Mouse (Mus musculus) heart, embryonic 13.5 days (tissue): ENCODE measurements around the gene Spocd1. TPM values are rescaled to one million over a fixed set of nuclear protein-coding genes. Genes with fewer than 3 reads are reported as not detected.
"Not testable (repeated sequence)": the region's sequence is repeated elsewhere in the genome, so short reads cannot be mapped to it uniquely, and the experiment has no call there.

Source experiments
- ATAC-seq: fragments of 200-750 bp; cut with Nextera tagmentation; 2 replicates; pipeline ENCODE4 v1.8.0; 2017; ENCODE audit warnings: moderate TSS enrichment; ENCODE audit not compliant: insufficient number of reproducible peaks, low FRiP score, low TSS enrichment; ENCODE audit errors: extremely low read depth
- H3K27ac ChIP-seq: fragments of 300-500 bp; sonication (generic); replicated peaks from 2 replicates; pipeline ENCODE4 v1.5.1; 2015; ENCODE audit warnings: moderate library complexity, mild to moderate bottlenecking, inconsistent platforms
- H3K27me3 ChIP-seq: fragments of 300-500 bp; sonication (generic); replicated peaks from 2 replicates; pipeline ENCODE4 v1.6.1; 2015; ENCODE audit warnings: mild to moderate bottlenecking, inconsistent platforms
- H3K36me3 ChIP-seq: fragments of 300-500 bp; sonication (generic); 2 replicates; pipeline ENCODE4 v1.6.1; 2015; ENCODE audit warnings: mild to moderate bottlenecking, inconsistent platforms
- H3K4me1 ChIP-seq: fragments of 300-500 bp; sonication (generic); 2 replicates; pipeline ENCODE4 v1.6.1; 2015; ENCODE audit warnings: inconsistent platforms
- H3K4me2 ChIP-seq: fragments of 300-500 bp; sonication (generic); 2 replicates; pipeline ENCODE4 v1.6.1; 2015; ENCODE audit warnings: inconsistent platforms, mild to moderate bottlenecking, moderate library complexity
- H3K4me3 ChIP-seq: fragments of 300-500 bp; sonication (generic); 2 replicates; pipeline ENCODE4 v1.5.1; 2015; ENCODE audit warnings: moderate library complexity, mild to moderate bottlenecking, inconsistent platforms
- H3K9ac ChIP-seq: fragments of 300-500 bp; sonication (generic); 2 replicates; pipeline ENCODE4 v1.6.1; 2015; ENCODE audit warnings: inconsistent platforms, mild to moderate bottlenecking, moderate library complexity
- H3K9me3 ChIP-seq: fragments of 300-500 bp; sonication (generic); 2 replicates; pipeline ENCODE4 v1.6.1; 2016; ENCODE audit warnings: inconsistent platforms
- WGBS: fragments of 180-500 bp; shearing (Covaris S2); methylation state at CpG from one replicate; pipeline ENCODE4 v1.1.7; 2015; ENCODE audit warnings: mixed read lengths; 5-methylcytosine and 5-hydroxymethylcytosine counted together
- polyA plus RNA-seq: library from polyadenylated mRNA; unstranded; fragments of >200 nt; fragmentation: Nextera tagmentation; extraction: Ambion mirVana; gene quantifications from 2 replicates; pipeline ENCODE4 v1.2.1, GENCODE M21; 2015

Gene Spocd1
- 0.19 and 0.34 TPM in 2 replicates for polyA plus RNA-seq

DNA sequence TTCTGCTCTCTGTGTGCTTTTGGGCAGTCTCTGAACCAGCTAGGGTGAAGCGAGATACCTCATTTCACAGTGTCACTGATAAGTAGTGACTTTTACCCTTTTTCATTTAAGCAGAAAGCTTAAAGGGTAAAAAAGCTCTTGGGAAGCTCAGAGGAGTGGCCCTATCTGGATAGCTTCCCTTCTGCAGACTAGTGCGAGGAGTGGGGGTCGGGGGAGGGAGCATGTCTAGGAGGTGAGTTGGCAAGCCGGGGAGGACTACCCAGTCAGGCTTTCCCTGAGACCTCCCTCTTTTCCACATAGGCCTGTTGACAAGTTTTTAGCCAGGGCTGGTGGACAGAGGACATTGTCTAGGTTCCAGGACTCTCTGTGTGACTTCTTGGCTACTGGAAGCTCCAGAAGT lies at the start of gene Spocd1:
Gene Spocd1 (plus strand): TSS at position 301 of the 400 bp plus-strand sequence.
- Histone ChIP-seq H3K4me1 (peaks cover 44% of the 10 kb centered on the region), H3K9ac (peak within 1 kb of the TSS; percentile 61), H3K27me3 (no peaks in the 10 kb centered on the region), H3K9me3 (0 out of 2 replicates have a peak, but pooled peaks cover 4% of the 10 kb centered on the region), H3K27ac (peak within 1 kb of the TSS; percentile 54), H3K4me2 (peak within 1 kb of the TSS; percentile 61), H3K36me3 (no peaks in the 10 kb centered on the region), H3K4me3 (peak within 1 kb of the TSS; percentile 33; the same call in 1 of the 2 replicates)
- ATAC-seq, result no peak
- WGBS, result 22% methylated on average over 4 of the region's 4 CpGs

DNA sequence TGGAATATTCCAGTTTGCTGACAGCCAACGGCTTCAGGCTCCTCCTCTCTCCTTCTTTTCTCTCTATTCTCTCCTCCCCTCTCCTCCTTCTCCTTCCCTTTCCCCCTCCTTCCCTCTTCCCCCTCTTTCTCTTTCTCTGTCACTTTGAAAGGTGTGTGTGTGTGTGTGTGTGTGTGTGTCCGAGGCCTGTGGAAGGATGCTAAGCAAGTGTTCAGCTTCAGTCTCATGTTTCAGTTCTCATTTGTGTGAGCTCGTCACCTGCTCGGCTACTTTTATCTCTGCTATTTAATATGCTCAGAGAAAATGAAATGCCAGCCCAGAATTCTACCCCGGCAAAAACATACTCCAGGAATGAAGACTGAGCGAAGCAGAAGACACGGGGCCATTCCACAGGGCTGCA lies 48.4 kb upstream of the Spocd1 start:
- Histone ChIP-seq H3K27me3 (no peaks in the 10 kb centered on the region), H3K36me3 (no peaks in the 10 kb centered on the region), H3K4me3 (no peak overlapping the region), H3K9ac (no peak overlapping the region), H3K27ac (no peak overlapping the region), H3K9me3 (no peaks in the 10 kb centered on the region), H3K4me1 (peaks cover 53% of the 10 kb centered on the region), H3K4me2 (no peak overlapping the region)
- no peak for ATAC-seq
- WGBS, result 76% methylated on average over 7 of the region's 7 CpGs

DNA sequence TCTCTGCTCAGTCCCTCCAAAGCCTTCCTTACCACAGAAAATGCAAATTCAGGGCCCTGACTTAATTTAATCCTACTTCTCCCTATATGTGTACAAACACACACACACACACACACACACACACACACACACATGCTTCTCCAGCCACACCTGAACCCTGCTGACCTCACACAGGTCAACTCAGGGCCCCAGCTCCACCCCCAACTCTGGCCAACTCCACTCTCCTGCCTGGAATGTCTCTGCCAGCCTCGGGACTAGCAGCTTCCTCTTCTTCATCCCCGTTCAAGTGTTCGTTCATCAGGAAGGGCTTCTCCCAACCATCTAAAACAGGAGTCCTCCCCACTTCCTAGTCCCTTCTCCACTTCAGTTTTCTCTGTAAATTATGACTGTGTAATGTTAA lies 47.4 kb upstream of the Spocd1 start:
- H3K4me2 ChIP-seq, result peak overlapping the region; percentile 50; the same call in 1 of the 2 replicates
- H3K9me3 ChIP-seq, result no peaks in the 10 kb centered on the region
- WGBS, result 16% methylated on average over 3 of the region's 3 CpGs

DNA sequence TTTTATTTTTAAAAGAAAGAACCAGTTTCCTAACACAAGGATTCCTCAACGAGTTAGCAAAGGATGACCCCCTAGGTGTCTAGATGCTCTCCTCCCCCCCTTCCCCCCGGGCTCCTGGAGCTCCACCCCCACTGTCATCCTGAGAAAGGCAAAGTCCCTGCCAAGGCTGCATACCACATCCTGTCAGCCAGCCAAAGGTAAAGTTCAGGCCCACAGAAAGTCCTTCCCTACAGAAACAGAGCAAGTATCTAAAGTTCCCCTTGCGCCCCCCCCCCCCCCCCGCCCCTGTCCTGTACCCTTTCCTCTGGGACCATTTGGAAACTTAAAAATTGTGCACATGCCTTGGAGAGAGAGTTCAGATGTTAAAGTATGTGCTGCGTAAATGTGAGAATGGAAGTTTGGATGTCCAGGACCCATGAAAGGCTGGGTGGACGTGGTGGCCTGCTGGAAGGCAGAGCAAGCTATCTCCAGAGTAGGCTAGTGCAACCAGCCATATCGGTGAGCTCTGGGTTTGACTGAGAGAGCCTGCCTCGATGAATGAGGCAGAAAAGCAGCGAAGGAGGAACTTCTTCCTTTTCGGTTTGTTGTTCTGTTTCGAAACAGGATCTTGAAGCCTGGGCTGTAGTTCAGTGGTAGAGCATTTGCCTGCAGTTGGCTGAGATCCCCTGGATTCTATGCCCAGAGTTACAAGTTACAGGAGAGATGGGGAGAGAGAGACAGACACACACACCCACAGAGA lies 46.3 kb upstream of the Spocd1 start:
- WGBS, result 30% methylated on average over 11 of the region's 11 CpGs
- no peak for ATAC-seq
- Histone ChIP-seq H3K36me3 (no peaks in the 10 kb centered on the region), H3K4me2 (peak overlapping the region; percentile 50), H3K4me1 (peaks cover 35% of the 10 kb centered on the region), H3K9me3 (no peaks in the 10 kb centered on the region), H3K27ac (peak overlapping the region; percentile 81), H3K27me3 (no peaks in the 10 kb centered on the region), H3K9ac (peak overlapping the region; percentile 68), H3K4me3 (peak overlapping the region; percentile 18)

More for the DNA sequence above, 47.4 kb upstream of the Spocd1 start:
- Histone ChIP-seq H3K4me3 (no peak overlapping the region), H3K27me3 (no peaks in the 10 kb centered on the region), H3K27ac (peak overlapping the region; percentile 81), H3K36me3 (no peaks in the 10 kb centered on the region), H3K4me1 (peaks cover 45% of the 10 kb centered on the region), H3K9ac (peak overlapping the region; percentile 14; the same call in 1 of the 2 replicates)
- no peak for ATAC-seq

DNA sequence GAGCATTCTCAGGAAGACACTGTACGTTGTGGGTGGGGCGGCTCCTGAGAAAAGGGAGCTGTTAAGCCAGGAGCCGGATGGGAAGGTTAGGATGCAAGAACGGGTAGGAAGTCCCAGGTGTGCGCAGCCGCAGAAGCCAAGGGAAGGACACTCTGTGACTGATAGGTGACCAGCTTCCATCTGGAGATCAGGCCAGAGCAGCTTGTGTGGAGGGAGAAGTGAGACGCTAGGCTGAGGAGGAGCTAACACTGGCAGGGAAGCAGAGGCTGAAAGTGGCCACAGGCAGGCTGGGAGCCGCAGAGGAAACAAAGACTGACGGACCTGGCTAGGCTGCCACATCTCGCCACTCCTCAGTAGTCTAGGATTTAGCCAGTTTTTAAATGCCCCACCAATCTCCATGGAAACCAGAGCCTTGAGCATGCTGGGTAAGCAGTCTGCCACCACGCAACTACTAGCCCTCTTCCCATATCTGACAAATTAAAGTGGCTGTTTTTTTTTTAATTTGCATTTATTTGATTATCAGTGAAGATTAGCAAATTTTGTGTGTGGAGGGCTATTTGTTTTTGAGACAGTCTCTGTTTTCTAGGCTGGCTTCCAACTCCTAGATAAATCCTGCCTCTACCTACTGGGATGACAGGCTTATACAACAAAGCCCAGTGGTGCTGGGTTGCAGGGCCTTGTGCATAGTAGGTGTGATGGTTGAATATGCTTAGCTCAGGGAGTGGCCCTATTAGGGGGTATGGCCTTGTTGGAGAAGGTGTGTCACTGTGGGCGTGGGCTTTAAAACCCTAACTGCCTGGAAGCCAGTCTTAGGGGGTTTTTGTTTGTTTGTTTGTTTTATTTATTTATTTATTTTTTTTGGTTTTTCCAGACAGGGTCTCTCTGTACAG lies 44.8 kb upstream of the Spocd1 start:
- ATAC-seq, result no peak
- no peak overlapping the region for H3K4me3 ChIP-seq

DNA sequence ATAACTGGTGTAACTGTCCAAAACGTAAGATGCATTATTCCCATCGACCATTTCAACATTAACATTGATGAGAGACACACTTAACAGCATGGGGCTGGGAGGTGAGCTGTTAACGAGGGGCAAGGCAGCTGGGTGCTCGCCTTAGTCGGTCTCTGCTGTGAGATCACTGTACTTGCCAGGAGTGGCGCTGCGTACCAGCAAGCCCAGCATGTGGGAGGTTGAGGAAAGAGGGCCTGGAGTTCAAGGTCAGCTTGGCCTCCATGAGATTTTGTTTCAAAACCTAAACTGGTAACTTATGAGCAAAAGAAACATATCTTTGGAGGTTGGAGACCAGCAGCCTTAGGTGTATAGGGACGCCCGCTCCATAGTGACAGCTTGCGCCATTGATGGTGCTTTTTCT lies 39.4 kb upstream of the Spocd1 start:
- no peaks in the 10 kb centered on the region for H3K4me1 ChIP-seq
- H3K9ac ChIP-seq, result no peak overlapping the region
- WGBS, result 78% methylated on average over 10 of the region's 10 CpGs
- no peaks in the 10 kb centered on the region for H3K27me3 ChIP-seq
- H3K27ac ChIP-seq, result no peak overlapping the region
- H3K4me3 ChIP-seq, result no peak overlapping the region
- H3K9me3 ChIP-seq, result no peaks in the 10 kb centered on the region
- H3K36me3 ChIP-seq, result no peaks in the 10 kb centered on the region
- ATAC-seq, result no peak
- H3K4me2 ChIP-seq, result no peak overlapping the region

More for the DNA sequence above, 44.8 kb upstream of the Spocd1 start:
- Histone ChIP-seq H3K4me2 (no peak overlapping the region), H3K9ac (no peak overlapping the region), H3K4me1 (peaks cover 30% of the 10 kb centered on the region), H3K9me3 (no peaks in the 10 kb centered on the region), H3K36me3 (no peaks in the 10 kb centered on the region), H3K27me3 (no peaks in the 10 kb centered on the region), H3K27ac (no peak overlapping the region)
- 70% methylated on average over 12 of the region's 12 CpGs for WGBS

DNA sequence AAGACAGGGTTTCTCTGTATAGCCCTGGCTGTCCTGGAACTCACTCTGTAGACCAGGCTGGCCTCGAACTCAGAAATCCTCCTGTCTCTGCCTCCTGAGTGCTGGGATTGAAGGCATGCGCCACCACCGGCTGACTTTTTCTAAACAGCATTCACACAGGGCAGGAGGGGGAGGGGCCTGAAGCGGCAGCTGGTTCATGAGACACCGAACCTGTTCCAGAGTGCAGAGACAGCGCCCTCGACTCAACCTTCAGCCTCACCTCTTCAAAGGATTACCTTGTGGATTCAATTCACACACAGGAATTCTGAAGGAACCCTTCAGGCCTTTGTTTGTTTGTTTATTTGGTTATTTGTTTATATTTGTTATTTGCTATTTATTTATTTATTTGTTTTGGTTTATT lies 39.0 kb upstream of the Spocd1 start:
- H3K9ac ChIP-seq, result no peak overlapping the region
- no peak overlapping the region for H3K27ac ChIP-seq
- no peaks in the 10 kb centered on the region for H3K27me3 ChIP-seq
- H3K4me1 ChIP-seq, result no peaks in the 10 kb centered on the region
- H3K36me3 ChIP-seq, result no peaks in the 10 kb centered on the region
- no peak overlapping the region for H3K4me2 ChIP-seq
- no peaks in the 10 kb centered on the region for H3K9me3 ChIP-seq
- WGBS, result 79% methylated on average over 7 of the region's 7 CpGs
- H3K4me3 ChIP-seq, result no peak overlapping the region
- no peak for ATAC-seq

DNA sequence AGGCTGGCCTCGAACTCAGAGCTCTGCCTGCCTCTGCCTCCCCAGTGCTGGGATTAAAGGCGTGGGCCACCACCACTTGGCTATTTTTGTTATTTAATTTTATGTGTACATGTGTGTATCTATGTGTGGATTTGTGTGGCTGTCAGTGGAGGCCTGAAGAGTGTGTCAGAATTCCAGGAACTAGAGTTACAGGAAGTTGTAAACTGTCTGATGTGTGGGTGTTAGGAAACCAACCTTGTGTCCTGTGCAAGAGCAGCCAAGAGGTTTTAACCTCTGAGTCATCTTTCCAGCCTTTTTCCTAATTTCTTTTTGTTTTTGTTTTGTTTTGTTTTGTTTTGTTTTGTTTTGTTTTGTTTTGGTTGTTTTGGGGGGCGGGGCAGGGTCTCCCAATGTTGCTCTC lies 34.2 kb upstream of the Spocd1 start:
- 85% methylated on average over 3 of the region's 3 CpGs for WGBS
- Histone ChIP-seq H3K9me3 (no peaks in the 10 kb centered on the region), H3K4me3 (no peak overlapping the region), H3K27ac (no peak overlapping the region), H3K4me2 (no peak overlapping the region), H3K27me3 (no peaks in the 10 kb centered on the region), H3K36me3 (no peaks in the 10 kb centered on the region), H3K9ac (no peak overlapping the region), H3K4me1 (no peaks in the 10 kb centered on the region)
- ATAC-seq, result no peak

DNA sequence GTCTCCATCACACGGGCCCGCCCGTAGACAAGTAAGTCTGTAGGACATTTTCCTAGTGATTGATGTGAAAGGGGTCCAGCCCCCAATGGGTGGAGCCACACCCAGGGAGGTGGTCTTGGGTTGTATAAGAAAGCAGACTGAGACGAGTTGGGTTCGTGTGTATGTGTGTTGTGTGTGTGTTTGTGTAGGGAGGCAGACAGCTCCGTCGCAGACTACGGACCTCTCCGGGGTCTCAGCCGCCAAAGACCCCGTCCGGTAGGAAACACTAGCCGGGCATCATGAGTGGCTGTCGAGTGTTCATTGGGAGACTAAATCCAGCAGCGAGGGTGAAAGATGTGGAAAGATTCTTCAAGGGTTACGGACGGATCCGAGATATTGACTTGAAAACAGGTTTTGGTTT lies 30.2 kb upstream of the Spocd1 start:
- not testable (repeated sequence) for H3K9me3 ChIP-seq, H3K4me2 ChIP-seq
- WGBS, result 89% methylated on average over 18 of the region's 18 CpGs

DNA sequence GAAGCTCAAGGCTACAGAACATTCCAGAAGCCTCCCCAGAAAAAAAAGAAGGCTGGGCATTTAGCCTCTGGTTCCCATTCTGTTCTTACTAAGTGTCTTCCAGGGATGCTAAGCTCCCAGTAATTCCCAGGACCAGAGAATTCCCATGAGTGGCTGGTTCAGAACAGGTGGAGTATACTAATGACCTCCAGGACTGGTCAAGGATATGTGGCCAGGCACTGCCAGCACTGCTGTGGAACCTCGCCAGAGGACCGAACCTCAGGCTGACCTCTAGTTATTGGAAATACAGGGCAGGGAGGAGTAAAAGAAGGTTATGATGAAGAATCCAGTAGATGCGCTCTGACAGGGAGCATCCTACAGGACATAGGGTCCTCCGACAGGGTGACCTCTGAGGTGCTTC lies 26.7 kb upstream of the Spocd1 start:
- Histone ChIP-seq H3K27ac (peak overlapping the region; percentile 42; the same call in 1 of the 2 replicates), H3K27me3 (no peaks in the 10 kb centered on the region), H3K4me1 (peaks cover 44% of the 10 kb centered on the region), H3K9ac (no peak overlapping the region), H3K36me3 (no peaks in the 10 kb centered on the region), H3K9me3 (no peaks in the 10 kb centered on the region), H3K4me2 (no peak overlapping the region), H3K4me3 (no peak overlapping the region)
- ATAC-seq, result no peak
- 76% methylated on average over 4 of the region's 4 CpGs for whole genome bisulfite sequencing

More for the DNA sequence above, 30.2 kb upstream of the Spocd1 start:
- H3K27ac ChIP-seq, H3K4me3 ChIP-seq, H3K36me3 ChIP-seq, H3K27me3 ChIP-seq, ATAC-seq, H3K9ac ChIP-seq: not testable (repeated sequence)
- peaks cover 19% of the 10 kb centered on the region for H3K4me1 ChIP-seq

DNA sequence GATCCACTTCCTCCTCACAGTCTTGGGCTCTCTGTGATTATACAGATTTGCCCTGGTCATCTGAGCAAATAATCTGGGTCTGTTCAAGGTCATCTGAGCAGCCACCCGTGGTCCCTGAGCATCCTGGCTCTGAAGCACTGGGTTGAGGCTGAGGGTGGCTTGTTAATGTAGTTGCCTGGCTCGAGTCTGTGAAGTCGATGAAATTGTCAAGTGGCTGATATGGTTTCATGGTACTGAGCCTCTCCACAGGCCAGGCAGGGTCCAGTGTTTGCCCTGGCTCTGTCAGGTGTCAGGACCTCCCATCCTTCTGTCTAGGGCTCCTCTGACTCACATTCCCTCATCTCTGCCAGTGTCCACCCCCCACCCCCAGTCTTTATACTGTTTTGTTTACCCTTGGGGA lies 25.5 kb upstream of the Spocd1 start:
- Histone ChIP-seq H3K4me3 (no peak overlapping the region), H3K27me3 (no peaks in the 10 kb centered on the region), H3K27ac (peak overlapping the region; percentile 78), H3K9ac (no peak overlapping the region), H3K4me2 (no peak overlapping the region), H3K9me3 (no peaks in the 10 kb centered on the region), H3K4me1 (peaks cover 44% of the 10 kb centered on the region), H3K36me3 (no peaks in the 10 kb centered on the region)
- WGBS, result 16% methylated on average over 3 of the region's 3 CpGs
- peak; percentile 43; the same call in 1 of the 2 replicates for ATAC-seq
